Mouse (Mus musculus): ENCODE measurements around the gene Mfsd12.

GRCm38 (mm10) chr10:81392270-81392669 lies 35.0 kb downstream of the Mfsd12 start:
- no peak for TF ChIP-seq POLR2A (IDR thresholded peaks at IDR 0.05; ENCODE audit: control insufficient read depth in 1 of 2, insufficient read depth in 1 of 2, low read depth in 1 of 2, low read length in 2 of 2, poor library complexity in 1 of 2)
- no peak for TF ChIP-seq CHD2 (IDR thresholded peaks at IDR 0.05; ENCODE audit: low read length)
- no peak for TF ChIP-seq CHD1 (IDR thresholded peaks at IDR 0.05; ENCODE audit: low read depth, low read length)
- TF ChIP-seq CTCF (IDR thresholded peaks at IDR 0.05 in 2 of 3, conservative IDR thresholded peaks at IDR 0.05 in 1 of 3; ENCODE audit: control insufficient read depth in 1 of 3, insufficient read depth in 1 of 3, low read depth in 2 of 3, low read length in 3 of 3, poor library complexity in 1 of 3, severe bottlenecking in 1 of 3): no peak
- no peak for TF ChIP-seq RCOR1 (IDR thresholded peaks at IDR 0.05; ENCODE audit: low read depth, low read length)

Measured in MEL (cell line).